Mouse (Mus musculus): ENCODE results near the gene Cox19. TPM values are rescaled to one million over a fixed set of nuclear protein-coding genes. Genes with fewer than 3 reads are reported as not detected.

Gene Cox19
- total and polyA plus RNA-seq, 3 experiments: 81.2 to 97.6 (median 85.7) TPM

DNA sequence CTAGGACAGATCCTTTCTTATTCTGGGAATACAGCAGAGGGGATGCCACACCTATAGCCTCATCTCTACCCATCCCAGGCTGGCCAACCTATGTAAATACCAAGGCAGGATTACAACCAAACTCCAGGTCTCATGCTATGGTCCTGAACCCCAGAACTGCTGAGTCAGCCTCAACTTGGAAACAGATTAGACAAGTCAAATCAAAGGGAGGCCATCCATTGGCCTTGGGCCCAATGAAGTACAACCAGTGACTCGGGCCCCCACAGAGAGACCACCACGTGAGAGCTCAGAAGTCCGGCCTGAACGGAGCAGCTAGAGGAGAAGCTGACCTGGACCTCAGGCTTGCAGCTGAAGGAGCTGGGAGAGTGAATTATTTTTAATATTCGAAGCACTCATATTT is 53.5 kb downstream of the Cox19 start:
- no peak for DNase-seq

DNA sequence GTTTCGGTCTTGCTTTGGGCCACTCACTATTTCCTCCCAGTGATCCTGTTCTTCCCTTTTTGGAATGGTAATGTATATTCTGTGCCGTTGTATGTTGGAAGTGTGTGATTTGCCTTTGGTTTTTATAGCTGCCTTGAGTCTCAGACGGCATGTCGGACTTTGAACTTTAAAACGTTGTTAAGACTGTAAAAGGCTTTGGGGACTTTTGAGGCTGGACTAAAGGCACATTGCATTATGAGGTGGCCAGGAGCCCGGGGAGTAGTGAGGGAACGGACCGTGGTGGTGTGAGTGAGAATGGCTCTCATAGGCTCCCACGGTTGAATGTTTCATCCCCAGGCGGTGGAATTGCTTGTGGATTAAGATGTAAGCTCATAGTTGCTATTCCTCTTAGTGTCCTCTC is 54.1 kb downstream of the Cox19 start:
- DNase-seq: no peak

DNA sequence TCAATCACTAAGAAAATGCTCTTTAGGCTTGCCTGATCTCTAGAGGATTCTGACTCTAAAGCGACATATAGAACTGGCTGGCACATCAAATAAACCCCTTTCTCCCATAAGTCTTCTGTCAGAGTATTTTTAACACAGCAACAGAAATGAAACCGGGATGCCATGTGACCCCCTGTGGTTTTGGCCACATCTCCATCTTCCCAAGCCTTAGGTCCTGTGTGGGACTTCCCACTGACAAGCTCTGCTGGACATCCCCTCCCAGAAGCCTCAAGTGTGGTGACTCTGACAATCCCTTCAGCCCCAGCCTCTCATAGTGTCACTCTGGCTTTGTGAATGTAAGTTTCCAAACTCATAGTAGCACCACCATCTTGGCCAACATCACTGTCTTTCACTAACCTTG is 57.1 kb downstream of the Cox19 start:
- no peak for DNase-seq

DNA sequence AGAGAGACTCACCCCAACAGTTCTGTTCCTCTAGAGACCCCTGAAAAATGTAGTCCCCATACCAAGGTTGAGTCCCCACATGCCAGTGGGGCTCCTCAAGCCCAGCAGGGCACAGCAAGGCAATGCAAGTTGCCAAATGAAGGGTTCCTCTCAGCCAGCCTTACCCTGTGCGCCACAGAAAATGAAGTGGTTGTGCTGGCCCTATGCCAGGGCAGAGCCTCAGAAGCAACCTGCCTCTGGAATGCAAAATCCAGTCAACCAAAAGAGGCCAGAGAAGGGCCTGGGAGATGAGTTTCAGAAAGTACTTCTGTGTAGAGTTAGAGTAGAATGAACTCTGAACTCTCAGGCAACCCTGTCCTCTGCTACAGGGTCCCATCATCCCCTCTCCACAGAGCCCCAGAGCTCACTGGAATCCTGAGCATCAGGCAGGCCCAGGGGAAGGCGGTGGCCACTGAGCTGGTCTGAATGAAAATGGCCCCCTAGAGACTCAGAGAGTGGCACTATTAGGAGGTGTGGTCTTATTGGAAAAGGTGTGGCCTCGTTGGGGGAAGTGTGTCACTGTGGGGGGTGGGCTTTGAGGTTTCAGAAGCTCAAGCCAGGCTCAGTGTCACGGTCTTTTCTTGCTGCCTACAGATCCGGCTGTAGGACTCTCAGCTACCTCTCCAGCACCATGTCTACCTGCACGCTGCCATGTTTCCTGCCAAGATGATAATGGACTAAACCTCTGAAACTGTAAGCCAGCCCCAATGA is 59.2 kb downstream of the Cox19 start:
- no peak for DNase-seq

DNA sequence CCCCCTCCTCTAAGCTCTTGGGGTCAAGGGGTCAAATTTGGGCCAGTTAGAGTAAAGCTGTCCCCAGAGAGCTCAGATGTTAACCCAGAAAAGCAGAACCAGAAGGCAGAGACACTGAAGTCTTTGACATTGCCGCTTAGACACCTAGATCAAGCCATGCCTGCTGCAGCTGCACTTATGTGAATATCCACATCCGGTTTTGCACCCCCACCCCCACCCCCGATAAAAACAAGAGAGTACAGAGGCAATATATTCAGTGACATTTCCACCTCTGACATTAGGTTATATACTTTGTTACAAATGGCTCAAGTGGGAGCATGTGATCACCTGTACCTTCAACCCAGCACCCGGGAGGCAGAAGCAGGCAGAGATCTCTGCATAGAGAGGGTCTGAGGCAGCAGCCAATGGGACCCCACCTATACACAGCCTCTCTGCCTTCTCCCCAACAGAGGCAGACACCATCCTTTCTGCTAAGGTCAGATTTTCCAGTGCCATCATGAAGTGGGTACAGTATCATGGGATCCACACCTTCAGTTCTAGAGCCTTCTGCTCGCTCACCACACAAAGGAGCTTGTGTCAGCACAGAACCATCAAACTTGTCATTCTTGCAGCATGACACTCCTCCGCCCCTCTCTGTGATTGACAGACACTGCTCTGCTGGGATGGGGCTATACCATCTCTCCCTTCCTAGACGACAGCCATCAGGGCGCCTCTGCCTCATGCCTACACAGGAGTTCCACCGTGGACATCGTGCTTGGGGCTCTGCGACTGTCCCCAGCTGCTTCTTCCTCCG is 60.6 kb downstream of the Cox19 start:
- DNase-seq: no peak

DNA sequence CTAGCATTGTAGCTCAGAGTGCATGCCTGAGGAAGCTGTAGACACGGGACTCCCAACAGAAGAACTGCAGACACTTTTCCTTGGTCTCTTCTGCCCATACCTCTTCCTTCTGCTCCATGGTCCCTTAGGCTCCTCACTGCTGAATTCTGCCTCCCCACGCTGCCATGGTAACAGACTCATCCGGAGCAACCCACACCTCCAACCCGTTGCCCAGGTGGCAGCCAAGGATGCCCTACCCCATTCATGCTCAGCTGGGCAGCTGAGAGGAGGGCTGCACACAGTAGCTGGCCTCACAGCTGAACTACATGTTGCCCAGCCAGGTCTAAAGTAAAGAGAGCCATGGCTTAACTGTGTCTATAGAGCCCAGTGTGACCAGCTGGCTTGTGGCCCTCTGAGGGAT is 62.6 kb downstream of the Cox19 start:
- DNase-seq: no peak

DNA sequence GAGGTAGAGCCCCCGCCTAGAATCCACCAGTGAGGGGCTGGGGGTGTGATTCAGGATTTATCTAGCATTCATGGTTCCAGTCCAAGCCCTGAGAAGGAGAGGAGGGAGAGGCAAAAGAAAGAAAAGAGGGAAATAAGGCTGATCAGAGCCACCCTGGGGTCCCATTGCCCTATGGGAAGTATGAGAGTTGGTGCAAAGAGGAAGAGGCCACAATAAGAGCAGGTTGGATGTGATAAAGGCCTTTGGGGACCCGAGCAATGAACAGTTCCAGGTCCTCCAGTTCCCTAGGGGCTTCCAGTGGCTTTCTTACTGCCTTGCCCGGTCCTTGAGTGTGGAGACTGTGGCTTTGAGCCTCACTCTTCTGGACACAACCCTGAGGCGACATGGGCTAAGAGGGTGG is 63.4 kb downstream of the Cox19 start:
- no peak for DNase-seq

DNA sequence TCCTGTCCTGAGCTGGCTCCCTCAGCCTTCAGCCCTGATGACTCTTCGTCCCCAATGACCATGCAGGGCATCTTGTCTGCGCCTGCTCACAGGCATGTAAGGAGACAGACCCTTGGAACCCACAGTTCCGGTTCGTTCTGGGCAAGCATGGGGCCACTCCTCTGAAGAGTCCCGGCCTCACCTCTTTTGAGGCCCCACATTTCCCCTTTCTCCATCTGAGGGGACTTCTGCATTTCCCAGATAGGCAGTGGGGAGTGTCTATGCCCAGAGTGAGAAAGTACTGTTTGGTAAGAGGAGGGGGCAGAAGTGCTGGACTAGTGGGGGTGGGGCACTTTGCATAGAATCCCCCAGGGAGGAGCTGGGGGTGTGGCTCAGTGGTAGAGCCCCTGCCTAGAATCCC is 64.1 kb downstream of the Cox19 start:
- no peak for DNase-seq

Small RNA genes within 50 kb of the gene (microRNA-seq; reads per million reads assigned to microRNA genes)
- gene Mir339: 378 to 380 reads per million in 2 experiments

Other genes starting within 250 kb of the Cox19 start
- gene Prkar1b, start 201.4 kb downstream of the Cox19 start, total RNA-seq (2021): 10 to 100 TPM; 32.5 to 56.3 TPM
- gene Prkar1b, start 201.4 kb downstream of the Cox19 start, polyA plus RNA-seq (2012; rRNA removed): 31.8 and 34.3 TPM in 2 replicates
- 10 to 100 TPM; 20.1 to 24.2 TPM for gene Dnaaf5, start 201.2 kb downstream of the Cox19 start, total RNA-seq (2021)
- 46.2 and 48.9 TPM in 2 replicates for gene Dnaaf5, start 201.2 kb downstream of the Cox19 start, polyA plus RNA-seq (2012; rRNA removed)
- gene Sun1, start 150.8 kb downstream of the Cox19 start, total RNA-seq (2021): 10 to 100 TPM; 74.4 to 93.7 TPM
- gene Sun1, start 150.8 kb downstream of the Cox19 start, polyA plus RNA-seq (2012; rRNA removed): 44.5 and 61.5 TPM in 2 replicates
- 10 to 100 TPM; 68.8 to 91.5 TPM for gene Get4, start 99.1 kb downstream of the Cox19 start, total RNA-seq (2021)
- gene Get4, start 99.1 kb downstream of the Cox19 start, polyA plus RNA-seq (2012; rRNA removed): 219 and 241 TPM in 2 replicates
- 1 to 10 TPM; 4.9 to 5.0 TPM for gene Adap1, start 25.8 kb downstream of the Cox19 start, total RNA-seq (2021)
- gene Adap1, start 25.8 kb downstream of the Cox19 start, polyA plus RNA-seq (2012; rRNA removed): 8.6 and 10.5 TPM in 2 replicates
- not detected for gene Cyp2w1, start 1.2 kb upstream of the Cox19 start, total RNA-seq (2021)
- gene Cyp2w1, start 1.2 kb upstream of the Cox19 start, polyA plus RNA-seq (2012; rRNA removed): not detected in 2 replicates
- 10 to 100 TPM in 1 of 2 experiments, 1 to 10 TPM in 1; 9.2 to 21.2 TPM for gene Gpr146, start 26.3 kb upstream of the Cox19 start, total RNA-seq (2021)
- gene Gpr146, start 26.3 kb upstream of the Cox19 start, polyA plus RNA-seq (2012; rRNA removed): 31.4 and 33.8 TPM in 2 replicates
- gene C130050O18Rik, start 53.9 kb upstream of the Cox19 start, total RNA-seq (2021): 1 to 10 TPM in 1 of 2 experiments, under 1 TPM in 1; 0.46 to 1.3 TPM
- gene C130050O18Rik, start 53.9 kb upstream of the Cox19 start, polyA plus RNA-seq (2012; rRNA removed): 1.7 and 1.9 TPM in 2 replicates
- 1 to 10 TPM; 3.4 to 6.4 TPM for gene Gper1, start 71.7 kb upstream of the Cox19 start, total RNA-seq (2021)
- gene Gper1, start 71.7 kb upstream of the Cox19 start, polyA plus RNA-seq (2012; rRNA removed): 5.2 and 7.2 TPM in 2 replicates
- 10 to 100 TPM in 1 of 2 experiments, 1 to 10 TPM in 1; 8.6 to 14.8 TPM for gene 3110082I17Rik, start 109.1 kb upstream of the Cox19 start, total RNA-seq (2021)
- 9.8 and 10.6 TPM in 2 replicates for gene 3110082I17Rik, start 109.1 kb upstream of the Cox19 start, polyA plus RNA-seq (2012; rRNA removed)
- 10 to 100 TPM; 27.5 to 44.8 TPM for gene Zfand2a, start 133.1 kb upstream of the Cox19 start, total RNA-seq (2021)
- 11.5 and 14.8 TPM in 2 replicates for gene Zfand2a, start 133.1 kb upstream of the Cox19 start, polyA plus RNA-seq (2012; rRNA removed)
- gene Uncx, start 192.1 kb upstream of the Cox19 start, total RNA-seq (2021): not detected
- 0.04 TPM in 1 of 2 replicates, not detected in the other for gene Uncx, start 192.1 kb upstream of the Cox19 start, polyA plus RNA-seq (2012; rRNA removed)

Data from adrenal gland, adult 2 months (tissue).